Mouse (Mus musculus) hindbrain, embryonic 16.5 days (tissue): ENCODE results near the gene Glp2r. TPM values are rescaled to one million over a fixed set of nuclear protein-coding genes. Genes with fewer than 3 reads are reported as not detected.
A peak's percentile ranks its signal among the peaks of the same experiment; 100 is the strongest.

Source experiments
- ATAC-seq: fragments of 200-750 bp; cut with Nextera tagmentation; 2 replicates; pipeline ENCODE4 v1.8.0; 2017; ENCODE audit warnings: moderate TSS enrichment, moderate library complexity
- H3K27ac ChIP-seq: fragments of 300-500 bp; sonication (generic); 2 replicates; pipeline ENCODE4 v1.5.1; 2014; ENCODE audit warnings: low read depth, mild to moderate bottlenecking, control low read depth, low read length, moderate library complexity
- H3K27me3 ChIP-seq: fragments of 300-500 bp; sonication (generic); replicated peaks from 2 replicates; pipeline ENCODE4 v1.6.1; 2014; ENCODE audit warnings: low read length; ENCODE audit not compliant: control insufficient read depth, insufficient read depth
- H3K36me3 ChIP-seq: fragments of 300-500 bp; sonication (generic); 2 replicates; pipeline ENCODE4 v1.6.1; 2014; ENCODE audit warnings: mild to moderate bottlenecking, low read length, moderate library complexity, mixed read lengths; ENCODE audit not compliant: control insufficient read depth, insufficient read depth
- H3K4me1 ChIP-seq: fragments of 300-500 bp; sonication (generic); 2 replicates; pipeline ENCODE4 v1.6.1; 2014; ENCODE audit warnings: low read depth, low read length; ENCODE audit not compliant: control insufficient read depth, insufficient read depth
- H3K4me2 ChIP-seq: fragments of 300-500 bp; sonication (generic); 2 replicates; pipeline ENCODE4 v1.6.1; 2014; ENCODE audit warnings: mild to moderate bottlenecking, low read length, control low read depth, moderate library complexity
- H3K4me3 ChIP-seq: fragments of 300-500 bp; sonication (generic); 2 replicates; pipeline ENCODE4 v1.5.1; 2014; ENCODE audit warnings: mild to moderate bottlenecking, low read length, control low read depth, moderate library complexity
- H3K9ac ChIP-seq: fragments of 300-500 bp; sonication (generic); 2 replicates; pipeline ENCODE4 v1.6.1; 2014; ENCODE audit warnings: low read depth, mild to moderate bottlenecking, control low read depth, low read length, moderate library complexity
- H3K9me3 ChIP-seq: fragments of 300-500 bp; sonication (generic); 2 replicates; pipeline ENCODE4 v1.6.1; 2014; ENCODE audit warnings: mild to moderate bottlenecking, low read length, moderate library complexity; ENCODE audit not compliant: control insufficient read depth
- WGBS: fragments of 180-500 bp; shearing (Covaris S2); extraction: QIAGEN DNeasy Blood & Tissue Kit; methylation state at CpG from one replicate; pipeline ENCODE4 v1.1.7; 2014; 5-methylcytosine and 5-hydroxymethylcytosine counted together
- polyA plus RNA-seq: library from polyadenylated mRNA; unstranded; fragments of >200 nt; fragmentation: Nextera tagmentation; extraction: Ambion mirVana; gene quantifications from 2 replicates; pipeline ENCODE4 v1.2.1, GENCODE M21; 2015

Glp2r gene
- polyA plus RNA-seq, 1 experiment from 2014 or later, result 0.05 TPM

- no peak overlapping the region for H3K4me2 ChIP-seq
- no peak overlapping the region for H3K27ac ChIP-seq
- no peaks in the 10 kb centered on the region for H3K27me3 ChIP-seq
- no peak for ATAC-seq
- 86% methylated on average over 9 of the region's 9 CpGs for WGBS
- no peaks in the 10 kb centered on the region for H3K9me3 ChIP-seq
- no peaks in the 10 kb centered on the region; the same call in 1 of the 2 replicates for H3K36me3 ChIP-seq
- H3K4me3 ChIP-seq, result no peak overlapping the region
- no peak overlapping the region for H3K9ac ChIP-seq
- peaks cover 24% of the 10 kb centered on the region for H3K4me1 ChIP-seq
Observed at GRCm38 (mm10) chr11:67656811-67657210, 114.1 kb downstream of the Glp2r start.

DNA sequence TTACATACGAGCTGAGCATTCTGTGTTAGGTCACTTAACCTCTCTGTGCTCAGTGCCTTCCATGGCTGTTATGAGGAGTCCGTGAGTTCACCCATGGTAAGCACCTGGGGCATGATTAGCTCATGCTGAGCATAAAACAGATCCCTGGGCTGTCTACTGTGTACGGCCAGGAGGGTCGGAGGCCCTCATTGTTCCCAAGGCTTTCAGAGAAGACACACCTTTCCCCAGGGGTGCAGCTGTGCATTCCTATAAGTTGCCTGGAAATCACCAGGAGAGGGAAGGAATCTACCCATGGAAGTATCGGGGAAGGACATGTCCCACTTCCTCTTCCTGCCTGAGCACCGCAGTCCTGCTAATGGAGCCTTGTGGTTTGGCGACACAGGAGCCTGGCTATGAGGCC lies 114.6 kb downstream of the Glp2r start:
- Histone ChIP-seq H3K9ac (no peak overlapping the region), H3K4me1 (peaks cover 24% of the 10 kb centered on the region), H3K9me3 (no peaks in the 10 kb centered on the region), H3K4me2 (no peak overlapping the region), H3K27me3 (no peaks in the 10 kb centered on the region), H3K27ac (no peak overlapping the region), H3K4me3 (no peak overlapping the region), H3K36me3 (no peaks in the 10 kb centered on the region; the same call in 1 of the 2 replicates)
- no peak for ATAC-seq
- WGBS, result 84% methylated on average over 7 of the region's 7 CpGs

GRCm38 (mm10) chr11:67655236-67655959 lies 115.6 kb downstream of the Glp2r start:
- Histone ChIP-seq H3K9ac (peak overlapping the region; percentile 32; the same call in 1 of the 2 replicates), H3K4me2 (no peak overlapping the region)
- peak; percentile 35; the same call in 1 of the 2 replicates for ATAC-seq

DNA sequence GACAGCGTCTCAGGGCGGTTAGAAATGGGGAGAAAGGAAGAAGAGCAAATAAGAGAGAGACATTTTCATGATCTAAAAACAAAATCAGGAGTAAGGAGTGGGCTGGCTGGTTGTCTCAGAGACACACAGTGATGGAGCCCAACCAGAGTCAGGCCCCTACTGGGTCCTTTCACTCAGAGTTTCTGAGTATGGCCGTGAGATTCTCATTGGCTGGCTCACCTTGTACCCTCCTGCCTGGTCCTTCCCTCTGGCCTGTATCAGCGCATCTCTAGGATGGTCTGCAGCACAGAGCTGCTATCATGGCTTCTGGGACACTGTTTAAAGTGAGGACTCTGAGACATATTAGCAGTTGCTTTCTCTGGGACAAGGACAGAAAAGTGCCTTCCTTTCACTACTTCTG lies 116.4 kb downstream of the Glp2r start:
- ATAC-seq, result no peak
- WGBS, result 85% methylated on average over 4 of the region's 4 CpGs
- Histone ChIP-seq H3K9me3 (no peaks in the 10 kb centered on the region), H3K9ac (no peak overlapping the region), H3K27ac (no peak overlapping the region), H3K36me3 (no peaks in the 10 kb centered on the region), H3K4me3 (no peak overlapping the region), H3K4me2 (no peak overlapping the region), H3K27me3 (no peaks in the 10 kb centered on the region), H3K4me1 (peaks cover 24% of the 10 kb centered on the region)

More at GRCm38 (mm10) chr11:67655236-67655959, 115.6 kb downstream of the Glp2r start:
- 58% methylated on average over 17 of the region's 17 CpGs for WGBS
- H3K27ac ChIP-seq, result no peak overlapping the region; the same call in 1 of the 2 replicates
- H3K4me3 ChIP-seq, result no peak overlapping the region
- no peaks in the 10 kb centered on the region; the same call in 1 of the 2 replicates for H3K36me3 ChIP-seq
- peaks cover 24% of the 10 kb centered on the region for H3K4me1 ChIP-seq
- no peaks in the 10 kb centered on the region for H3K27me3 ChIP-seq
- H3K9me3 ChIP-seq, result no peaks in the 10 kb centered on the region

DNA sequence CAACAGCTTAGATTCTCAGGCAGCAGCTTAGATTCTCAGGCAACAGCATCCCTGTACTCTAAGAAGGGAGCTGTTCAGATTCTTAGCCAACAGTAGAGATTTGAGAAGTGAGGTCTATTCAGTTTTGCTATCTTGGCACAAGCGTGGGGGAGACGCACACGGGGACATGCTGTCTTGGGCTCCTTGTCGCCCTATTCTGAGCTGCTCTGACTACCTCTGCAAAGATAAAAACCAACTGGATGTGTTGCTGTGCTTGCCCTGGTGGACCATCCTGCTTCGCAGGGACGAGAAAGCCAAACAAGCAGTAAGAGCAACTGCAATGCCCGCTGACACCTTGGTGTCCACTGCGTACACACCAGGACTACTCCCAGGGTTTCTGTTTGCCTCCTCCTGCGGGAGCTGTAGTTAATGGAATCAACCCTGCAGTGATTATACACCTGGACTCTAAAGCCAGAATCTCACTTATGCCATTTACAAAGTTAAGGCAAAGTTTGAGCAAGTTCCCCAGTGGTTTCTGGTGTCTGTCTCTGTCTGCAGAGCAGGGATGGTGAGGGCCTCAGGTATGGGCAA lies 117.3 kb downstream of the Glp2r start:
- Histone ChIP-seq H3K4me2 (no peak overlapping the region; the same call in 1 of the 2 replicates), H3K4me3 (no peak overlapping the region), H3K27ac (no peak overlapping the region), H3K36me3 (no peaks in the 10 kb centered on the region), H3K9ac (peak overlapping the region; percentile 27), H3K4me1 (peaks cover 24% of the 10 kb centered on the region), H3K27me3 (no peaks in the 10 kb centered on the region), H3K9me3 (no peaks in the 10 kb centered on the region)
- no peak for ATAC-seq
- 91% methylated on average over 9 of the region's 9 CpGs for whole genome bisulfite sequencing

DNA sequence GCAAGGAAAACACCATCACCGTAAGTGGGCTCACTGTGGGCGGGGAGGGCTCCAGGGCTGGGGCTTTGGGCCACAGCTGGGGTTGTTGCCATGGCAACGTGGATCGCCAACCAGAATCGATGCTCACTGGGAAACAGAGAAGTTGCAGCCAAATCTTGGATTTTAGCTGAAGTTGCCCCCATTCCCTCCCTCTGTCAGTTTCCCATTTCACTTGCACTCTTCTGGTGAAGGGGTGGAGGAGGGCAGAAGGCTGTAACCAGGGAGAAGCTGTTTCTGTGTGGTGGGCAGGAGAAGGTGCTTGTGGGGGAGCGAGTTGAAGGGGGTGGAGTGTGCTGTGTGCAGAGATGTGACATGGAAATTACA lies 118.1 kb downstream of the Glp2r start:
- Histone ChIP-seq H3K27ac (no peak overlapping the region), H3K27me3 (no peaks in the 10 kb centered on the region), H3K9me3 (no peaks in the 10 kb centered on the region), H3K4me3 (peak overlapping the region; percentile 22), H3K36me3 (no peaks in the 10 kb centered on the region), H3K9ac (peak overlapping the region; percentile 38), H3K4me2 (peak overlapping the region; percentile 39), H3K4me1 (peaks cover 24% of the 10 kb centered on the region)
- no peak for ATAC-seq
- WGBS, result 21% methylated on average over 6 of the region's 6 CpGs

DNA sequence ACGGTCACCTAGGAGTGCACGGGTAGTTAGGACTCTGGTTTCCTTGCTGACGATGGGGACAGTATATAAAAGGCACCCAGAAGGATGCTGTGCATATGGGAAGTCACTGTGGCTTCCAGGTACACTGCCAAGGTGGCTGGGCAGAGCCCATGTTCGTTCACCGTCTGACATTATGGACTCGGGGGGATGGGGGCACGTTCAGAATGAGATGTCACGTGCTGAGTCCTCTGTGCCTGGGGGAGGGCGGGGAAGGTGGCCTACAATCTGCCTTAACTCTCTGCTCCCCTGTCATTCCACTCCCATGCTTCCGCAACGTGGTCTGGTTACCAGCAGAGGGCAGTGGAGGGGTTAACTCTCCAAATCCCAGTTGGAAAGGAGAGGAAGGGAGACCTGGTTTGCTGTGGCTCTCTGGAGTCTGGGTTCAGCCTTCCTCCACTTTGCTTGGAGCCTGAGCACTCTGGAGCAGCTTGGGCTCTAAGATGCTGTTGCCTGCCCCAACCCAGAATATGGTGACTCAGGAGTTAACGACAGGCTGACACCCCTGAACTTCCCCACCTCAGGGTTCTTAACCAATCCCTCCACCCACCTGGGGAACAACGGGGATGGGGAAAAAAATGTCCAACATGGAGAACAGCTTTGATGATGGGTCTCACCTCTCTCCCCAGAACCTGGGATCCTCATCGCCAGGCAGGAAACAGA lies 118.6 kb downstream of the Glp2r start:
- H3K4me2 ChIP-seq, result peak overlapping the region; percentile 39
- 12% methylated on average over 14 of the region's 14 CpGs for WGBS
- H3K27ac ChIP-seq, result no peak overlapping the region
- H3K36me3 ChIP-seq, result no peaks in the 10 kb centered on the region
- peak overlapping the region; percentile 38 for H3K9ac ChIP-seq
- H3K9me3 ChIP-seq, result no peaks in the 10 kb centered on the region
- no peaks in the 10 kb centered on the region for H3K27me3 ChIP-seq
- peaks cover 24% of the 10 kb centered on the region for H3K4me1 ChIP-seq
- H3K4me3 ChIP-seq, result peak overlapping the region; percentile 22
- peak; percentile 34; the same call in 1 of the 2 replicates for ATAC-seq

GRCm38 (mm10) chr11:67651731-67652130 lies 119.2 kb downstream of the Glp2r start:
- 74% methylated on average over 6 of the region's 6 CpGs for WGBS
- no peaks in the 10 kb centered on the region for H3K27me3 ChIP-seq

More at GRCm38 (mm10) chr11:67651731-67652130, 119.2 kb downstream of the Glp2r start:
- Histone ChIP-seq H3K4me1 (peaks cover 24% of the 10 kb centered on the region), H3K36me3 (no peaks in the 10 kb centered on the region), H3K9me3 (no peaks in the 10 kb centered on the region), H3K27ac (no peak overlapping the region), H3K4me3 (no peak overlapping the region), H3K9ac (no peak overlapping the region), H3K4me2 (no peak overlapping the region)
- no peak for ATAC-seq
